Mouse (Mus musculus): ENCODE data around the gene Cyth1. TPM values are rescaled to one million over a fixed set of nuclear protein-coding genes. Genes with fewer than 3 reads are reported as not detected.

The Cyth1 gene
- polyA plus RNA-seq, 1 experiment from 2014 or later, result 13.1 TPM

GRCm38 (mm10) chr11:118207424-118208033, 40.9 kb downstream of the Cyth1 start:
- Histone ChIP-seq H3K27me3 (ENCODE audit: control insufficient read depth, insufficient read depth, low read length) (no peaks in the 10 kb centered on the region), H3K36me3 (ENCODE audit: control insufficient read depth, insufficient read depth, low read length) (no peaks in the 10 kb centered on the region), H3K9me3 (ENCODE audit: control insufficient read depth, low read length) (no peaks in the 10 kb centered on the region), H3K4me2 (replicated peaks; ENCODE audit: low read depth) (no peak overlapping the region), H3K4me3 (ENCODE audit: low read depth, low read length) (no peak overlapping the region), H3K4me1 (replicated peaks; ENCODE audit: control insufficient read depth, insufficient read depth) (peaks cover 17% of the 10 kb centered on the region), H3K27ac (replicated peaks) (0 out of 2 replicates have a peak overlapping the region, but pooled peaks have one; percentile 30), H3K9ac (ENCODE audit: low read length) (no peak overlapping the region)
- WGBS, result 81% methylated on average over 3 of the region's 3 CpGs
- ATAC-seq (ENCODE audit: low FRiP score, low TSS enrichment) (no peak), DNase-seq (ENCODE audit: low spot score) (no peak)
- TF ChIP-seq CTCF (IDR thresholded peaks at IDR 0.05; ENCODE audit: low read depth), result no peak
- no peak for TF ChIP-seq EP300 (optimal IDR thresholded peaks at IDR 0.05)

GRCm38 (mm10) chr11:118206267-118206666, 42.1 kb downstream of the Cyth1 start:
- H3K4me1 ChIP-seq (replicated peaks; ENCODE audit: control insufficient read depth, insufficient read depth), result peaks cover 28% of the 10 kb centered on the region
- no peak overlapping the region for H3K4me3 ChIP-seq (ENCODE audit: low read depth, low read length)
- DNase-seq (ENCODE audit: low spot score) (no peak), ATAC-seq (ENCODE audit: low FRiP score, low TSS enrichment) (no peak)
- H3K36me3 ChIP-seq (ENCODE audit: control insufficient read depth, insufficient read depth, low read length), result no peaks in the 10 kb centered on the region
- no peak for TF ChIP-seq EP300 (optimal IDR thresholded peaks at IDR 0.05)
- TF ChIP-seq CTCF (IDR thresholded peaks at IDR 0.05; ENCODE audit: low read depth), result no peak
- H3K9me3 ChIP-seq (ENCODE audit: control insufficient read depth, low read length), result no peaks in the 10 kb centered on the region
- no peak overlapping the region for H3K27ac ChIP-seq (replicated peaks)
- no peak overlapping the region for H3K4me2 ChIP-seq (replicated peaks; ENCODE audit: low read depth)
- H3K27me3 ChIP-seq (ENCODE audit: control insufficient read depth, insufficient read depth, low read length), result no peaks in the 10 kb centered on the region
- H3K9ac ChIP-seq (ENCODE audit: low read length), result no peak overlapping the region
- WGBS, result 51% methylated on average over 3 of the region's 3 CpGs

- 94% methylated on average over 6 of the region's 6 CpGs for WGBS
- H3K27me3 ChIP-seq (ENCODE audit: control insufficient read depth, insufficient read depth, low read length), result no peaks in the 10 kb centered on the region
- H3K4me1 ChIP-seq (replicated peaks; ENCODE audit: control insufficient read depth, insufficient read depth), result peaks cover 26% of the 10 kb centered on the region
- ATAC-seq (ENCODE audit: low FRiP score, low TSS enrichment) (no peak), DNase-seq (ENCODE audit: low spot score) (no peak)
- H3K27ac ChIP-seq (replicated peaks), result no peak overlapping the region; the same call in 1 of the 2 replicates
- TF ChIP-seq EP300 (optimal IDR thresholded peaks at IDR 0.05) (no peak), CTCF (IDR thresholded peaks at IDR 0.05; ENCODE audit: low read depth) (no peak)
- H3K4me3 ChIP-seq (ENCODE audit: low read depth, low read length), result no peak overlapping the region
- H3K4me2 ChIP-seq (replicated peaks; ENCODE audit: low read depth), result no peak overlapping the region
- H3K36me3 ChIP-seq (ENCODE audit: control insufficient read depth, insufficient read depth, low read length), result no peaks in the 10 kb centered on the region
- no peak overlapping the region for H3K9ac ChIP-seq (ENCODE audit: low read length)
- no peaks in the 10 kb centered on the region for H3K9me3 ChIP-seq (ENCODE audit: control insufficient read depth, low read length)
Observed at GRCm38 (mm10) chr11:118203469-118203868, 44.9 kb downstream of the Cyth1 start.

DNA sequence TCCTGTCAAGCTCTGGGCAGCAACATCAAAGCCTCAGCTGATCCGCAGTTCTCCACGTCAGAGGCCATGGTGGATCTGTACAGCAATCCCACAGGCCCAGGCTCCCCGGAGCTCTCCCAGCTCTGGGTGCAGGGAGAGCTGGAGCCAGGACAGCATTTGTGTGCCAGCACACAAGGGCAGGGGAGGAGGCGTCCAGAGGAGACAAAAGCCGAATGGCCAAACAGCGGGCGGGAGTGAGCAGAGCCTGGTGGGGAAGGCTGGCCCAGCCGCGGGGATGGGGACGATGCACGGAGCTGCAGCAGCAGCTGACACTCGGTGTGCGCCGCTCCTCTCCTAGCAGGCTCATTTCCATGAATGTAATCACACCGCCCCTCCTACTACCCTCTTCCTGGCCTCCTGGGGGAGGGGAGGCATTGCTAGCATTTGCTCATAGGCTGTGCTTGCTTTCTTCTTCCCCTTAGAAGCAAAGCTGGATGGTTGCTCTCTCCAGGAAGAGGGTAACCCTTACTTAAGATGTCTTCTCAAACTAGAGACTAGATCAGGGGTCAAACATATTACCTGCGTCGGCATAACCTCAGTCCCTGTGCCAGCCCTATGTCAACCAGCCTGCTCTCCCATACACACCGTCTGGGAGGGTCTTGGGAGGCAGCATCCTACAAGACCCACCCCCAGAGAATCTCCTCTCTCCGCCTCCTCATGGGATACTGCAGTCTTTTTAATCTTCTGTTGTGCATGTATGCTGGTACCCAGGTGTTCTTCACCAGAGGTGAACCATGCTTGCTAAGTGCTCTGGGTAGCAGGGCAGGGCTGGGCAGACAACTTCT, 45.8 kb downstream of the Cyth1 start:
- H3K9ac ChIP-seq (ENCODE audit: low read length), result peak overlapping the region; percentile 57
- TF ChIP-seq CTCF (IDR thresholded peaks at IDR 0.05; ENCODE audit: low read depth) (peak; percentile 14; the same call in 1 of the 2 replicates), EP300 (optimal IDR thresholded peaks at IDR 0.05) (no peak)
- 8% methylated on average over 19 of the region's 19 CpGs for WGBS
- DNase-seq (ENCODE audit: low spot score), result peak; percentile 66
- H3K27me3 ChIP-seq (ENCODE audit: control insufficient read depth, insufficient read depth, low read length), result no peaks in the 10 kb centered on the region
- H3K4me2 ChIP-seq (replicated peaks; ENCODE audit: low read depth), result peak overlapping the region; percentile 61
- peak overlapping the region; percentile 32 for H3K4me3 ChIP-seq (ENCODE audit: low read depth, low read length)
- H3K4me1 ChIP-seq (replicated peaks; ENCODE audit: control insufficient read depth, insufficient read depth), result peaks cover 30% of the 10 kb centered on the region
- no peaks in the 10 kb centered on the region for H3K36me3 ChIP-seq (ENCODE audit: control insufficient read depth, insufficient read depth, low read length)
- peak; percentile 72 for ATAC-seq (ENCODE audit: low FRiP score, low TSS enrichment)
- H3K27ac ChIP-seq (replicated peaks), result peak overlapping the region; percentile 69
- no peaks in the 10 kb centered on the region for H3K9me3 ChIP-seq (ENCODE audit: control insufficient read depth, low read length)

GRCm38 (mm10) chr11:118201833-118202409, 46.5 kb downstream of the Cyth1 start:
- no peak for DNase-seq (ENCODE audit: low spot score)
- TF ChIP-seq EP300 (optimal IDR thresholded peaks at IDR 0.05) (no peak), CTCF (IDR thresholded peaks at IDR 0.05; ENCODE audit: low read depth) (no peak)
- Histone ChIP-seq H3K9me3 (ENCODE audit: control insufficient read depth, low read length) (no peaks in the 10 kb centered on the region), H3K27me3 (ENCODE audit: control insufficient read depth, insufficient read depth, low read length) (no peaks in the 10 kb centered on the region), H3K4me2 (replicated peaks; ENCODE audit: low read depth) (peak overlapping the region; percentile 61), H3K4me1 (replicated peaks; ENCODE audit: control insufficient read depth, insufficient read depth) (peaks cover 27% of the 10 kb centered on the region), H3K36me3 (ENCODE audit: control insufficient read depth, insufficient read depth, low read length) (no peaks in the 10 kb centered on the region), H3K4me3 (ENCODE audit: low read depth, low read length) (peak overlapping the region; percentile 32), H3K9ac (ENCODE audit: low read length) (peak overlapping the region; percentile 57), H3K27ac (replicated peaks) (peak overlapping the region; percentile 69)
- ATAC-seq (ENCODE audit: low FRiP score, low TSS enrichment), result no peak
- WGBS, result 21% methylated on average over 9 of the region's 9 CpGs
